Mouse (Mus musculus): ENCODE measurements around the gene Ift172. TPM values are rescaled to one million over a fixed set of nuclear protein-coding genes. Genes with fewer than 3 reads are reported as not detected.
A peak's percentile ranks its signal among the peaks of the same experiment; 100 is the strongest.

The Ift172 gene
- polyA plus RNA-seq, 2 experiments: 41.6 to 53.3 TPM

DNA sequence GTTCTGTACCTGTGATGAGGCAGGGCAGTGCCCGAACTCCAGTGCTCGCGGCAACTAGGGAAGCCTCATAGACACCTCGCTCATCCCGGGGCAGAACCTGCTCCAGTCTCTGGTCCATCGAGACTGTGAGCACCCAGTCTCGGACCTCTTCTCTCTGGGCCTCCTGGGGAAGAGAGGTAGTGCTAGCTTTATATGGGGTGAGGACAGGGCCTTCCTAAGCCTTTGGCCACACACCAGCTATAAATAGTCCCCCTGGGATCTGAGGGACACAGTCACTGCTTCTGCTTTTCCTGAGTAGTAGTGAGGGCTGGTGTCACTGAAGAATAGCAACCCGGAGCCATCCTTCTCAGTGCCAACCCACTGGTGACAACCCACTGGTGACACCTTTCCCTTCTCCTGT, 37.1 kb downstream of the Ift172 start:
- Histone ChIP-seq H3K27ac (replicated peaks; ENCODE audit: low read depth, low read length) (peak overlapping the region; percentile 61; the same call in 1 of the 2 replicates), H3K36me3 (ENCODE audit: control insufficient read depth, insufficient read depth, low read length) (peaks cover 81% of the 10 kb centered on the region), H3K4me2 (replicated peaks; ENCODE audit: low read depth, low read length, severe bottlenecking) (no peak overlapping the region), H3K4me1 (ENCODE audit: control insufficient read depth, insufficient read depth, low read length) (peaks cover 23% of the 10 kb centered on the region), H3K9me3 (ENCODE audit: control insufficient read depth, low read length) (no peaks in the 10 kb centered on the region), H3K4me3 (replicated peaks; ENCODE audit: low read length) (no peak overlapping the region), H3K9ac (ENCODE audit: low read depth, low read length, severe bottlenecking) (no peak overlapping the region), H3K27me3 (ENCODE audit: control insufficient read depth, insufficient read depth, low read length) (no peaks in the 10 kb centered on the region)
- TF ChIP-seq POLR2A (IDR thresholded peaks at IDR 0.05; ENCODE audit: borderline replicate concordance, extremely low read depth, insufficient read depth, insufficient read length): no peak
- no peak for DNase-seq (ENCODE audit: low spot score)
- no peak for ATAC-seq (ENCODE audit: low FRiP score, low read depth)
- 95% methylated on average over 8 of the region's 8 CpGs for WGBS

DNA sequence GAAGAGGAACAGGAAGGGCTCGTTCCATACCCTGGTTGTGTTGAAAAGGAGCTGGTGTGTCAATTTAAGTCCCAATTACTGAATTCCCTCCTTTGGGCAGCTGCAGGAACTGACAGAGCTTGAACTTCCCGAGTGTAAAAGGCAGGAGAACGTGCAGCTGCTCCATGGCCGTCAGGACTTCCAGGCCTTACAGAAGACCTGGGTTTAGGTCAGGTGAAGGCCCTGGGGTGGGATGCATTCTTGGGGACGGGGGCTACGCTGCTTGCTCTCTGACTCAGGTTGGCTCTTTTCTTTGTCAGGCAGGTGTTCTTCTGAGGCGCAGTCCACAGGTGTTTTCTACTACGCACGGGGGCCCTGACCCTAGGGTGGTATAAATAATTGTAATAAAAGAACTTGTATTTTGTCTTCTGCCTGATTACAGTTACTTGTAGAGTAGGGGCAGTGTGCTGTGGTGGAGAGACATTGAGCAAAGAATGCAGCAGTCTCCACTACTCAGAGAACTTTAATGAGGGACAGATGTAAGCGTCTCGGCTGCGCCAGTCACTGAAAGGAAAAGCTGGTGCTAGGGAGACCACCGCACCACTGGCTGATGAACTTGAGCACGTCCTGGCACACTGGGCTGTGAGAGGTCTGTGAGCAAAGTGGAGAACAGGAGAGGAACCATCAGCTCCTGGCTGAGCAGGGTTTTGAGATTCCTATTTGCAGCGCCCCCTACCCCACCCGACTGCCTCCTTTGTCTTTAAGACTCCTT, 37.9 kb downstream of the Ift172 start:
- DNase-seq (ENCODE audit: low spot score) (no peak), ATAC-seq (ENCODE audit: low FRiP score, low read depth) (peak; percentile 20; the same call in 1 of the 2 replicates)
- Histone ChIP-seq H3K9me3 (ENCODE audit: control insufficient read depth, low read length) (no peaks in the 10 kb centered on the region), H3K4me1 (ENCODE audit: control insufficient read depth, insufficient read depth, low read length) (peaks cover 23% of the 10 kb centered on the region), H3K36me3 (ENCODE audit: control insufficient read depth, insufficient read depth, low read length) (peaks cover 81% of the 10 kb centered on the region), H3K4me2 (replicated peaks; ENCODE audit: low read depth, low read length, severe bottlenecking) (peak overlapping the region; percentile 7; the same call in 1 of the 2 replicates), H3K4me3 (replicated peaks; ENCODE audit: low read length) (no peak overlapping the region), H3K27ac (replicated peaks; ENCODE audit: low read depth, low read length) (peak overlapping the region; percentile 61), H3K9ac (ENCODE audit: low read depth, low read length, severe bottlenecking) (no peak overlapping the region), H3K27me3 (ENCODE audit: control insufficient read depth, insufficient read depth, low read length) (no peaks in the 10 kb centered on the region)
- 43% methylated on average over 16 of the region's 16 CpGs for WGBS
- TF ChIP-seq POLR2A (IDR thresholded peaks at IDR 0.05; ENCODE audit: borderline replicate concordance, extremely low read depth, insufficient read depth, insufficient read length): no peak

DNA sequence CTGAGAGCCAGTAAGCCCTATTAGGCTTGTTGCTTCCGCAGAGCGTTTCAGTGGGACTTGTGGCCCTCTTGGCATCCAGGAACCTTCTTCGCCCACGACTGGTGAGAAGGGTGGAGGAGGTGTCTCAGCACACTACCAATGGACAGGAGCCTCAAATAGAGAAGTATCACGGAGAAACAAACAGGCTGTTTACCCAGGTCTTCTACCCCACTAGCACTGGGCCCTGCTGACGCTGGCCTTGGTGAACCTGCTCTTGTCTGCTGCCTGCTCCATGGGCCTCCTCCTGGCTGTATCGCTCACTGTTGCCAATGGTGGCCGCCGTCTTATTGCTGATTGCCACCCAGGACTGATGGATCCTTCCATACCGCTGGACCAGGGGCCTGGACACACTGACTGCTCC, 38.8 kb downstream of the Ift172 start:
- no peaks in the 10 kb centered on the region for H3K27me3 ChIP-seq (ENCODE audit: control insufficient read depth, insufficient read depth, low read length)
- TF ChIP-seq POLR2A (IDR thresholded peaks at IDR 0.05; ENCODE audit: borderline replicate concordance, extremely low read depth, insufficient read depth, insufficient read length): no peak
- peaks cover 81% of the 10 kb centered on the region for H3K36me3 ChIP-seq (ENCODE audit: control insufficient read depth, insufficient read depth, low read length)
- H3K4me2 ChIP-seq (replicated peaks; ENCODE audit: low read depth, low read length, severe bottlenecking): peak overlapping the region; percentile 48
- peak overlapping the region; percentile 33 for H3K4me3 ChIP-seq (replicated peaks; ENCODE audit: low read length)
- no peak overlapping the region for H3K27ac ChIP-seq (replicated peaks; ENCODE audit: low read depth, low read length)
- H3K9ac ChIP-seq (ENCODE audit: low read depth, low read length, severe bottlenecking): peak overlapping the region; percentile 45
- ATAC-seq (ENCODE audit: low FRiP score, low read depth) (no peak), DNase-seq (ENCODE audit: low spot score) (no peak)
- peaks cover 23% of the 10 kb centered on the region for H3K4me1 ChIP-seq (ENCODE audit: control insufficient read depth, insufficient read depth, low read length)
- WGBS: 56% methylated on average over 9 of the region's 10 CpGs
- H3K9me3 ChIP-seq (ENCODE audit: control insufficient read depth, low read length): no peaks in the 10 kb centered on the region

DNA sequence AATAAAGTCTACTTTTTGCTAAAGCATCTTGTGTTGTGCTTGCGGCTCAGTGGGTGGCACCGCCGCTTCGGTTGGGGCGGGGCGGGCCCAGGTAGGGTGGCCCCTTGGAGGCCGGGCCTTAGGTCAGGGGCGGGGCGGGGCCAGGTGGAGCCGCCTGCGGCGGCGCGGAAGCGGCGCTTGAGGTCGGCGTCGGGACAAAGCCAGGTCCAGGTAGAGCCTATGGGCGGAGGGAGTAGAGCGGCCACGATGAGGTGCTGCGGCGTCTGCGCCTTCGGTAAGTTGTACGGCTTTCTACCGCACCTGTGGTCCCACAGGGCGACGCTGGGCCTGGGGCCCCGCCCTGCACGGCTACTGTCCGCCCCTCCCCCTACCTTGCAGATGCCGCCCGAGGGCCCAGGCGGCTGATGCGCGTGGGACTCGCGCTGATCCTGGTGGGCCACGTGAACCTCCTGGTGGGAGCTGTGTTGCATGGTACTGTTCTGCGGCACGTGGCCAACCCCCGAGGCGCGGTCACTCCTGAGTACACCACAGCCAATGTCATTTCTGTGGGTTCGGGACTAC, 39.3 kb downstream of the Ift172 start, which contains the start of gene Krtcap3:
Gene Krtcap3, plus strand, starts transcription at position 151 of the 561 bp plus-strand sequence.
- peaks cover 83% of the 10 kb centered on the region for H3K36me3 ChIP-seq (ENCODE audit: control insufficient read depth, insufficient read depth, low read length)
- peak within 1 kb of the TSS; percentile 48 for H3K4me2 ChIP-seq (replicated peaks; ENCODE audit: low read depth, low read length, severe bottlenecking)
- peaks cover 23% of the 10 kb centered on the region for H3K4me1 ChIP-seq (ENCODE audit: control insufficient read depth, insufficient read depth, low read length)
- peak within 1 kb of the TSS; percentile 61 for H3K27ac ChIP-seq (replicated peaks; ENCODE audit: low read depth, low read length)
- no peaks in the 10 kb centered on the region for H3K9me3 ChIP-seq (ENCODE audit: control insufficient read depth, low read length)
- 6% methylated on average over 41 of the region's 47 CpGs for WGBS
- H3K27me3 ChIP-seq (ENCODE audit: control insufficient read depth, insufficient read depth, low read length): no peaks in the 10 kb centered on the region
- peak within 1 kb of the TSS; percentile 45 for H3K9ac ChIP-seq (ENCODE audit: low read depth, low read length, severe bottlenecking)
- ATAC-seq (ENCODE audit: low FRiP score, low read depth): peak; percentile 41; the same call in 1 of the 2 replicates
- DNase-seq (ENCODE audit: low spot score): no peak
- H3K4me3 ChIP-seq (replicated peaks; ENCODE audit: low read length): peak within 1 kb of the TSS; percentile 33
- TF ChIP-seq POLR2A (IDR thresholded peaks at IDR 0.05; ENCODE audit: borderline replicate concordance, extremely low read depth, insufficient read depth, insufficient read length): no peak

DNA sequence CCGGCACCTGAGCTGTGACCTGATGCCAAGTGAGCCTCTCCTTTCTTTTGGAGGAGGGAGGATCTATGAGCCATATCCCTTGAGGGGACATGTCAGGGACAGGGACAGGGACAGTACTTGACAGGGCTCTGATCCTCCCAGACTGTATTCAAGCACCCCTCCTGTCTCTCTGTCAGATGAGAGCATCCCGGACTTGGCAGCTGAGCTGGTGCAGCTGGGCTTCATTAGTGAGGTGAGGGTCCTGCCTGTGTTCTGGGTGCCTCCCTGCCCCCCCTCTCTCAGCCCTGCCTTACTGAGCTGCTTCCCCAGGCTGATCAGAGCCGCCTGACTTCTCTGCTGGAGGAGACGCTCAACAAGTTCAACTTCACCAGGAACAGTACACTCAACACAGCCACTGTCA, 40.2 kb downstream of the Ift172 start:
- no peak overlapping the region for H3K4me3 ChIP-seq (replicated peaks; ENCODE audit: low read length)
- no peak for DNase-seq (ENCODE audit: low spot score)

More for the DNA sequence above, 40.2 kb downstream of the Ift172 start:
- Histone ChIP-seq H3K9ac (ENCODE audit: low read depth, low read length, severe bottlenecking) (no peak overlapping the region), H3K27me3 (ENCODE audit: control insufficient read depth, insufficient read depth, low read length) (no peaks in the 10 kb centered on the region), H3K4me1 (ENCODE audit: control insufficient read depth, insufficient read depth, low read length) (peaks cover 23% of the 10 kb centered on the region), H3K9me3 (ENCODE audit: control insufficient read depth, low read length) (no peaks in the 10 kb centered on the region), H3K27ac (replicated peaks; ENCODE audit: low read depth, low read length) (no peak overlapping the region; the same call in 1 of the 2 replicates), H3K4me2 (replicated peaks; ENCODE audit: low read depth, low read length, severe bottlenecking) (peak overlapping the region; percentile 48; the same call in 1 of the 2 replicates), H3K36me3 (ENCODE audit: control insufficient read depth, insufficient read depth, low read length) (peaks cover 87% of the 10 kb centered on the region)
- no peak for TF ChIP-seq POLR2A (IDR thresholded peaks at IDR 0.05; ENCODE audit: borderline replicate concordance, extremely low read depth, insufficient read depth, insufficient read length)
- WGBS: 30% methylated on average over 4 of the region's 4 CpGs
- ATAC-seq (ENCODE audit: low FRiP score, low read depth): peak; percentile 41; the same call in 1 of the 2 replicates
